Mouse (Mus musculus) splenic B cell, adult 2 months (primary cell): ENCODE measurements around the gene Gatd1.
"Not testable (repeated sequence)": the region's sequence is repeated elsewhere in the genome, so short reads cannot be mapped to it uniquely, and the experiment has no call there.

Experiments used
- DNase-seq: peaks from one replicate; pipeline ENCODE4 v3.0.0-alpha.2; 2011; ENCODE audit warnings: low read depth, low spot score
- H3K27me3 ChIP-seq: 2 replicates; pipeline ENCODE4 v1.6.1; 2012; ENCODE audit warnings: mild to moderate bottlenecking, low read length, moderate library complexity, mixed read lengths; ENCODE audit not compliant: control insufficient read depth, poor library complexity, insufficient read depth, severe bottlenecking
- H3K36me3 ChIP-seq: 2 replicates; pipeline ENCODE4 v1.6.1; 2012; ENCODE audit warnings: mild to moderate bottlenecking, low read length, moderate library complexity, mixed read lengths; ENCODE audit not compliant: control insufficient read depth, poor library complexity, insufficient read depth, severe bottlenecking

Gene Gatd1

DNA sequence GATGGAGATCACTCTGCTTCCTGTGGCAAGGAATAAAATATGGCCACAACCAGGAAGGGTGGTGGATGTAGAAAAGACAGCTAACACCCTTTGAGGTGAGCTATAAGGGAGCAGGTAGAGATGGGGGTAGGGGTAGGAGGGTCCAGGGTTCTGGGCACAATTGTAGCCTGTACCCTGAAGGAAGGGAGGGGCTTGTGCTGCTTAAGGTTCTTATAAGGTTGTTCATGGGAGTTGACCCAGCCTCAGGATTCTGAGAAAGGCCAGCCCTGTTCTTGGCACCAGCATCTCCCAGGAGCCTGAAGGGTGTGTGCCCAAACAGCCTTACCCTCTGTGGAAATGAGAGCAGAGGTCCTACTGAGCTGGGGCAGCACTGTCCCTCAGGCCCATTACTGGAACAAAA is 38.0 kb upstream of the Gatd1 start:
- Histone ChIP-seq H3K27me3 (no peaks in the 10 kb centered on the region), H3K36me3 (peaks cover 11% of the 10 kb centered on the region)
- DNase-seq, result no peak

DNA sequence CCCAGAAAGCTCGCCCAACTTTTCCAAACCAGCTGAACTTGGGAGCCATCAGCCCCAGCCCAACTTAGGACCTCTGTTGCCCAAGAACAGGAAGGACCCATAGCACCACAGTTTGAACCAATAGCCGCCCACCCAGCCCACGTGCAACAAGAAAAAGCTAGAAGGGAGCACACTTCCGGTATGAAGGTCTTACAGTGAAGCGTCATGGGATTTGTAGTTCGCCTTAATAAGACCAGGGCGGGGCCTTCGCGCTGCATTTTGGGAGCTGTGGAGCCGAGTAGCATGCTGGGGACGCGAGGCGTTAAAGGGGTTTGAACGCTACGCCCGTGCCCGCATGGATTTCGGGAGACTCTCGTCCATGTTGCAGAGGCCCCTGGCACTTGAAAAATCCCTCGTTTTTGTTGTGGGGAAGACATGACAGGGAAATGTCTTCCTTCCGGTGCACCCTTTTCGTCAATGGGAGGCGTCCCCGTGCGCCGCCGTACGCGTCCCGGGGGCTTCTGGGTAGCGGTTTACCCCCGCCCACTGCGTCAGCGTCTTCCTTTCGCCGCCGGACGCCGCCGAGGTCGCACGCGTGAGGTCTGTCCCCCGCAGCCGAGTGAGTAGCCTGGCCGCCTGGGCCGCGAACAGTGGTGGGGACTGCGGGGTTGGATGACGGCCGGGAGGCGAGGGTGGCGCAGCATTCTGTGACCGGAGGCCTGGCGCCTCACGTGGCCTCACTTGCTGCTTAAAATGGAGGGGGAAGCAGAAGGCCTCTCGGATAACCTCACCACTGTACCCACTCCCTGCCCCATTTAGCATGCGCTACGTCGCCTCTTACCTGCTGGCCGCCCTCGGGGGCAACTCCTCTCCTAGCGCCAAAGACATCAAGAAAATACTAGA is 33.4 kb upstream of the Gatd1 start, which contains the start of gene Rplp2:
TSS of gene Rplp2 (plus strand) at position 261 of the 882 bp plus-strand sequence.
- peaks cover 11% of the 10 kb centered on the region for H3K36me3 ChIP-seq
- peak; percentile 93 for DNase-seq

DNA sequence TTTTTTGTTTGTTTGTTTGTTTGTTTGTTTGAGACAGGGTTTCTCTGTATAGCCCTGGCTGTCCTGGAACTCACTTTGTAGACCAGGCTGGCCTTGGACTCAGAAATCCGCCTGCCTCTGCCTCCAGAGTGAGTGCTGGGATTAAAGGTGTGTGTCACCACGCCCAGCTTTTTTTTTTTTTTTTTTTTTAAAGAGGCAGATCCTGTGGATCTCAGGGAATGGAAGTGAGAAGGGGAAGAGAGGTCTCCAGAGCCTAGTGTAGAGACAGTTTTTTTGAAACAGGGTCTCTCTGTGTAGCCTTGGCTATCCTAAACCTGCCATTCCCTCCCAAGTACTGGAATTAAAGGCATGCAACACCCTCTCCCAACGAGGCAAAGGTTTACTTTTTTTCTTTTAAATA is 32.4 kb upstream of the Gatd1 start:
- not testable (repeated sequence) for H3K27me3 ChIP-seq, DNase-seq
- peaks cover 11% of the 10 kb centered on the region for H3K36me3 ChIP-seq

More for the DNA sequence above, 33.4 kb upstream of the Gatd1 start, which contains the start of gene Rplp2:
- H3K27me3 ChIP-seq, result no peaks in the 10 kb centered on the region

DNA sequence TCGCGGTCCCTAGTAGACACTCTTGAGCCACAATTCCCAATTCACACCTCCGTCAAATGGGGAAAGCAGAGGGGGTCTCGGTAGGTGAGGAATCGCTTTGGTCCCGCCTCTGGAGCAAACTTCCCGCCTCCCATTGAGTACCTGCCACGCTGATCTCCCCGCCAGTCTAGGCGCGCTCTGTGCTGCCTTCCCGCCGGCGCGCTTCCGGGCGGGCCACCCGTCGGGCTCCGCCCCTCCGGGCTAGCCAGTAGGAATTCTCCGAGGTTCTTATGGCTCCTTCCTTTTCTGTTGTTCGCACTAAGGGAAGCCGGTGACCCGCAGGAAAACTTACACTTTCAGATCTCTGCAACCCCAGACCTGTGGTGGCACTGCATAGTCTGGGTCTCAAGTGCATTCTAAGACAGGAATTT is 29.9 kb upstream of the Gatd1 start, which contains the start of gene Pidd1:
TSS of gene Pidd1 (minus strand) at position 198 of the 410 bp plus-strand sequence.
- peak; percentile 53 for DNase-seq
- H3K27me3 ChIP-seq, result no peaks in the 10 kb centered on the region
- peaks cover 3% of the 10 kb centered on the region; the same call in 1 of the 2 replicates for H3K36me3 ChIP-seq

DNA sequence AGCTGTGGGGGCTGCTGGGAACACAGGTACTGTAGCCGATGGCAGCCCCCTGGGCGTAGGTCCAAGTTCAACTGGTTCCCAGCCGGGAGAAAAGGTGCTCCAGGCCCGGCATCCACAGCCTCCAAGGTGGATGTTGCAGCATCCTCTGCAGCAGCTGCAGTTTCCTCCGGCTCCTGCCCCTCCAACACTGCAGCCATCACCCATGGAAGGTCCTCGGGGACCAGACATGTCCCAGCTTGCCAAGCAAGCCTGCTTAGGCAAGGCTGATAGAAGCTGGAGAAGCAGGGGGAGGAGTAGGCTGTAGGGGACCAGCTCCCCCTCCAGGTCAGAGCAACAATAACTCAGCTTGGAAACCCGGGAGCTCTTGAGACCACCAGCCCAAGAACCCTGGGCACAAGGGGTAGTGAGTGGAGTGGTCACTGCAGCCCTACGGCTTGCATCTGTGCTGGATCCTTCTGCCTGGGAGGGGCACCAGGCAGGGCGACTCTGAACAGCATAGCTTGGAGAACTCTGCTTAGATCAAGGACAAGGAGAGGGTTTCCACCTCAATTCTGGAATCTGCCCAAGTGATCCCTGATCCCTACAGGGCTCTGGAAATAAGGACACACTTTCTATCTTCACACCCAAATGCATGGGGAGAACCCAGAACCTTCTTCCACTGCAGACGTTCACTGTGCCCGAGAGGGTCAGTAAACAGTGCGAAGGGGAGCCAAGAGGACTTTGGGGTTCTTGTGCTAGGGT is 29.3 kb upstream of the Gatd1 start:
- Histone ChIP-seq H3K27me3 (no peaks in the 10 kb centered on the region), H3K36me3 (no peaks in the 10 kb centered on the region)
- DNase-seq, result no peak

DNA sequence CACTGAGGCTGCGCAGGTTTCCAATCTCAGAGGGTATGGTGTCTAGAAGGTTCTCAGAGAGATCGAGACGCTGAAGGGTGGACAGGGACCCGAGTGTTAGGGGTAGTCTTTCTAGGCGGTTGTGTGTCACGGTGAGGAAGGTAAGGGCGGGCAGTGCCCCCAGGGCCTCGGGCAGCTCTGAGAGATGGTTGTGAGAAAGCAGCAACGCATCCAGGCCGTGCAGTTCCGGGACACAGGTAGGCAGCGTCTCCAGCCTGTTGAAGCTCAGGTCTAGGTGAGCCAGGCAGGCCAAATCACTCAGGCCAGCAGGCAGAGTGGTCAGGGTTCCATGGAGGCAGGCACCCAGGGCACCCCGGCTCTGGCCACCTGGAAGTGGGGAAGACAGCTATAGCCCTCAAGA is 28.3 kb upstream of the Gatd1 start:
- DNase-seq, result no peak
- no peaks in the 10 kb centered on the region for H3K27me3 ChIP-seq
- no peaks in the 10 kb centered on the region for H3K36me3 ChIP-seq

DNA sequence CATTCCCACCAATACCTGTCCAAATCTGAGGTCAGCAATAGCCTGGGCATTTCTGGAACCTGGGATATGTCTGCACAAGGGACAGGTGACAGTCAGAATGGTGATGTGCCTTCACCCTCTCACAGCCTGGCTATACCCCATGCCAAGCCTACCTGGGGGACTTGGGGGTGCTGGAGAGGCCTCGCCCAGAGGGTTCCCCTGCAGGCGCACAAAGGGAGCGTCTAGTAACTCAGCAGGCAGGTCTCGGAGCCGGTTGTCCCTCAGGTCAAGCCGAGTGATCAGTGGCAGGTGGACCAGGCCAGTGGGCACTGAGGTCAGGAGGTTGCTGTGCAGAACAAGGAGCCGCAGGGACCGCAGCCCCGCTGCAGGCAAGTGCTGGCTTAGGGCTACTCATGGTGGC is 27.5 kb upstream of the Gatd1 start:
- no peak for DNase-seq
- Histone ChIP-seq H3K27me3 (no peaks in the 10 kb centered on the region), H3K36me3 (no peaks in the 10 kb centered on the region)

DNA sequence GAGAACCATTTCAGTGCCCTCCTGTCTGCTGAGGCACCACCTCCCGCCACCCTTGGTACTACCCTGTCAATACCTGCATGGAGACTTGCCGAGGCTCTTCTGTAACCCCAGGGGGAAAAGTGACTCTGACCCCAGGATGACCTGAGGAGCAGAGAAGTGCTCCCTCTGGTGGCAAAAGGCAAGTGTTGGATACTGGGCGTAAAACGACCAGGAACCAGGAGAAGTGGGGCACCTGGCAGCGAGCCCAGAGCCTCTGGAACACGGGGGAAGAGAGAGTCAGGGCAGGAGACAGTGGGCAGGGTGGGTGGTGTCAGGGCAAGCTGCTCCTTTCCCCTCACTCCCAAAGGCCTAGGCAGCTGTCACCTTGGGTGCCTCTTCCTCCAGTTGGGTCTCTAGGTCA is 26.7 kb upstream of the Gatd1 start:
- peak; percentile 72 for DNase-seq
- Histone ChIP-seq H3K27me3 (no peaks in the 10 kb centered on the region), H3K36me3 (no peaks in the 10 kb centered on the region)

DNA sequence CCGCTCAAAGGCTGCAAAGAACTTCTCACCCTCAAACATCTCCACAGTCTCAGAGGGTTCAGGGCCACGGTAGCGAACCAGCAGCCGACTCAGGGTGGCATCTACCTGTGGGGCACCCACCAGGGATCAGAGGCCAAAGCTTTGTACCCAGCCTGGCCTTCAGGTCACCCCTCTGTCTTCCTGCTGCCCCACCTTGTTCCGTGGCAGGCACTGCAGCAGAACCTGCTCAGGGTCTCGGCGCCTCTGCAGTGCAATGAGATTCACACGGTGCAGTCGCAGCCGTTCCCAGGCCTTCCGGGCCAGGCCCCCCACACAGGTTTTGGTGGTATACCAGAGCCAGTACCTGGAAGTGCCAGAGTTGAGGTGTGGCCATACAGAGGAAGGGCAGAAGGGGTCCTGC is 25.9 kb upstream of the Gatd1 start:
- H3K27me3 ChIP-seq, result no peaks in the 10 kb centered on the region
- no peak for DNase-seq

DNA sequence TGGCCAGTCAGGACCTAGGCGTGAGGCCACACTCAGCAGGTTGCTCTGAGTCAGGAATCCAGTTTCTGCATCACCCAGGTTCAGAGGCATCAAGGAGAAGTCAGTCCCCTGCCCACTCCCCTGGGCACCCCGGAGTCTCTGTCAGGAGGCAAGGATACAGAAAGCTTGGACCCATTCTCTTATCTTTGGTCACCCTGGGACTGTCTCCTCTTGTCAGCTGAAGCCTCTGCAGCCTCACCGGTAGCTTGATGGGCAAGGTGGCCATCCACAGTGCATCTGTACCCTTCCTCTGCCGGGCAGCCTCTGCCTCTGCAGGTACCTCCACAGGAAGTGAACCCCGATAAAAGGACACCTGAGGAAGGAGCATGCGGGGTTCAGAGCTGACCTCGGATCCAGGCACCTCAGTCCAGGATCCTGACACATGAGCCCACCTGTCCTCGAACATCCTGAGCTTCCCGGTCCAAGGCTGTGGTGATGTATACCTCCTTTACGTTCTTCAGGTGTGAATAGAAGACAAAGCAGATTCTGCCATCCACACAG is 25.3 kb upstream of the Gatd1 start:
- no peaks in the 10 kb centered on the region for H3K27me3 ChIP-seq
- H3K36me3 ChIP-seq, result no peaks in the 10 kb centered on the region
- no peak for DNase-seq

More for the DNA sequence above, 25.9 kb upstream of the Gatd1 start:
- H3K36me3 ChIP-seq, result no peaks in the 10 kb centered on the region

DNA sequence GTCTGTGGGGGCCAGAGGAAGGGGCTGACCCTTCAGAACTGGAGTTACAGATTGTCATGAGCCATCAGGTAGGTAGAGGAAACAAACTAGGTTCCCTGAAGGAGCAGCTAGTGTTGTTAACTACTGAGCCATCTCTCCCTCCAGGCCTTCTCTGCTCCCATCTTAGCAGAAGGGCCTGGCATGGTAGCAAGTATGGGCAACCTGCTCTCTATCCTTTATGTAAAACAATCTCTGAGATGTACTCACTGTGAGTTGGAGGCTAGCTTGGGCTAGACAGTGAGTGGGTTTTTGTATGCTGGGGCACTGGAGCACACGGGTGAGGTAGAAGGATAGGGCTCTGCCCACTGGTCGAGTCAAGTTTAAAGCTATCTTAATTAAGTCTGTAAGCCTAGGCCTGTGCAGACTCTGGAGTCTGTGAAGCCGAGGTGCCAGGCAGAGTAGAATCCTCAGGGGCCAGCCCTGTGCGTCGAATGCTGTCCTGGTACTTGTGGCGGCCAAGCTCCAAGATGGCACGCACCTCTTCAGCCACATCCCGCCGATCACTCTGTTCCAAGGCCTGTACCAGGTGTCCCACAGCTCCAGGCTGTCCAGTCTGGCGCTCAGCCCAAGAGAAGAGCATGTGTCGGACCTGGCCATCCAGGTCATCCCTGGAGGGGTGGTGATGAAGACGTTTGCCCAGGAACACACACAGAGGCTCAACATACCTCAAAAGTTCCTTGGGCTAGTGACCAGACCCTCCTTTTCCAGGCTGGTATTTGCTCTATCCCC is 24.4 kb upstream of the Gatd1 start:
- DNase-seq, result no peak
- H3K36me3 ChIP-seq, result no peaks in the 10 kb centered on the region; the same call in 1 of the 2 replicates
- no peaks in the 10 kb centered on the region for H3K27me3 ChIP-seq

DNA sequence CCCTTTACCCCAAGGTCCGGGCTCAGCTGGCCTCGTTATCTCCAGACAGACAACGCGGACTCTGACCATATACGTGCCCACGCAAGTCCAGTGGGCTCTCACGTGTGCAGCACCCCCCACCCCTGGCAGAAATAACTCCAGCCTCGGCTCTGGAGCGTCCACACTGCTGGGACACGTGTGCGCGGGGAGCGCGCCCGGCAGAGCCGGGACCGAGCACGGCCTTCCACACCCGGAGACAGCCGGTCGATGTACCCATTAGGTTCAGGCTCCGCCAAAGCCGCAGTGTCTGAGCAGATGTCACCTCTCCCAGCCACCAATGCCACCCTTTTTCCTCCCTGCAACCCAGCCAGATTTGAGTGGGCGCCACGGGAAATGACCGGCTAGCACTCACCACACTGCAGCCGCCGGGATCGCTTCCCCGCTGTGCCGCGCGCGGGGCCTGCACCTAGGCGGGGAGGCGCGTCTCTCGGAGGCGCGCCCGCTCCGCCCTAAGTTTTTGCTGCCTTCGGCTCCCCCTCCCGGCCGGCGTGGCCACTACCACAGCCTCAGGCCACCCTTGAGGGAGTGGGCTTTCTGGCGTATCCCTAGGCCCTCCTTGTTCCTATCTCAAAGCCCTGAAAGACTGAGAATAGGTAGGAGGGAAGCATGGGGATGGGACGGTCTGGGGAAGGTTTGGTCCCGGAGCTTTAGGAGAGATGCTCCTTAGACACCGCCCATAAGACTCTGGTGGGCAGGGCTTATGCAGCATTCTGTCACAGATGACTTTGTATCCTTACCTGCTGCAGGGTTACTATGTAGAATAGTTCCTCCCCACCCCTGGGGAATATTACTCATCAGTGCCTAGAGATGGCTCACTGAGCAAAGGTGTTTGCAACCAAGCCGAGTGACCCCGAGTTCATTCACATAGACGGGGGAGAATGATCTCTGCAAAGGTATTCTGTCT is 23.5 kb upstream of the Gatd1 start, which contains the start of gene Slc25a22:
TSS of gene Slc25a22 (minus strand) at position 715 of the 943 bp plus-strand sequence.
- Histone ChIP-seq H3K27me3 (no peaks in the 10 kb centered on the region), H3K36me3 (peaks cover 1% of the 10 kb centered on the region)
- DNase-seq, result peak; percentile 81

DNA sequence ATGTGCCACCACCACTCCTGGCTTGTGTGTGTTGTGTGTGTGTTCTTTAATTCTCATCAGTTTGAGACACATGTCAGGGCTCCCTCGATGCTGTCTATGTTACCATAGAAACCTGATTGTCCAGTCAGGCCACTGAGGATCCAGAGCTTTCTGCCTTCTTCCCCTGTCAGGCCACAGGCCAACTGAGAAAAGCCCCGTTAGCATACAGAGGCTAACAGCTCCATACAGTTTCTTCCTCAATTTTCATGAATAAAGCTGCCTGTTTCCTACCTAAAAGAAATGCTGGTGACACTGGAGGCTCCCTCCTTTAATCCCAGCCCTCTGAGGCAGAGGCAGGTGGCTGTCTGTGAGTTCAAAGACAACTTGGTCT is 22.6 kb upstream of the Gatd1 start:
- Histone ChIP-seq H3K36me3 (peaks cover 5% of the 10 kb centered on the region), H3K27me3 (no peaks in the 10 kb centered on the region)
- no peak for DNase-seq
